Mouse (Mus musculus) embryo, embryonic 11.5 days (tissue): Measurements from ENCODE around the gene Ephb2.

Experiments
- DNase-seq: peaks from one replicate; pipeline ENCODE4 v3.0.0-alpha.2; 2012; ENCODE audit warnings: low read depth, low spot score

Ephb2 gene

DNA sequence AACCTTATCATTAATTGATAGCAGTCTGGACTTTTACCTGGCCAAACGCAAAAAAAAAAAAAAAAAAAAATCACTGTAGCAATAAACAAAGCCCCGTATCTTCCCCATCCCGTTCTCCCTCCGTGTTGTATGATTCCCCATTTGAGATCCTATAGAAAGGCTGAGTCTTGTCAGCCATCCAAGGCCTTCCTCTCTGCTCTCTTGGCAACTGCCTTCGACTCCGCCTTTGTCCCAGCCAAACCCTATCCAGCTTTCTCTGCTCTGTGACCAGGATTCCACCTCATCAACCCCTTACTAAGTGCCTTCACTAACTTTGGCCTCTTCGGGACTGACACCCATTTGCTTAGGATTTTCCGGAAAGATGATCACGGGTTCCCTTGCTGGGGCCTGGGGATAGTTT is 2.2 kb upstream of the Ephb2 start:
- no peak for DNase-seq

DNA sequence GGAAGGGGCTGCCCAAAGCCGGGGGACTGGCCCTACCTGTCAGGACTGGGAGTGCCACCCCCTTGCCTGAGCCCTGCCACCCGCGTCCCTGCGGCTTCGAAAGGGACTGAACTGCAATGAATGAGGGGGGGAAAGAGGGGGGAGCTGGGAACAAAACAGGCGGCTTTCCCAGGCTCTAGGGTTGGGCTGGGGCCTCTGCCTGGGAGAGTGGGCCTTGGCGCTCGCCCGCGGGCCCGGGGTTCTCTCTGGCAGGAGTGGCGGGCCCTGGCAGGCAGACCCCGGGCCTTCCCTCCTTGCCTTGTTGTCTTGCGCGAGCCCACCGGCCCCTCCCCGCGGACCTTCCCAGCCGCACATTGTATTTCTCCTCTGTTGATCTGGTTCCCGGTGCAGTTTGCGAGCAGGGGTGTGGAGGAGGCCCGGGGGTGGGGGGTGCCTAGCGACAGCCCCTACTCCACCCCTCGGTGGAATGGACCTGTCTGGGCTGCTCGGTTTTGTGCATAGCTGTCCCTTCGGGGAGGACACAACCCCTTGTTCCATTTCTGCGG is 671 bp upstream of the Ephb2 start:
- peak; percentile 46 for DNase-seq

DNA sequence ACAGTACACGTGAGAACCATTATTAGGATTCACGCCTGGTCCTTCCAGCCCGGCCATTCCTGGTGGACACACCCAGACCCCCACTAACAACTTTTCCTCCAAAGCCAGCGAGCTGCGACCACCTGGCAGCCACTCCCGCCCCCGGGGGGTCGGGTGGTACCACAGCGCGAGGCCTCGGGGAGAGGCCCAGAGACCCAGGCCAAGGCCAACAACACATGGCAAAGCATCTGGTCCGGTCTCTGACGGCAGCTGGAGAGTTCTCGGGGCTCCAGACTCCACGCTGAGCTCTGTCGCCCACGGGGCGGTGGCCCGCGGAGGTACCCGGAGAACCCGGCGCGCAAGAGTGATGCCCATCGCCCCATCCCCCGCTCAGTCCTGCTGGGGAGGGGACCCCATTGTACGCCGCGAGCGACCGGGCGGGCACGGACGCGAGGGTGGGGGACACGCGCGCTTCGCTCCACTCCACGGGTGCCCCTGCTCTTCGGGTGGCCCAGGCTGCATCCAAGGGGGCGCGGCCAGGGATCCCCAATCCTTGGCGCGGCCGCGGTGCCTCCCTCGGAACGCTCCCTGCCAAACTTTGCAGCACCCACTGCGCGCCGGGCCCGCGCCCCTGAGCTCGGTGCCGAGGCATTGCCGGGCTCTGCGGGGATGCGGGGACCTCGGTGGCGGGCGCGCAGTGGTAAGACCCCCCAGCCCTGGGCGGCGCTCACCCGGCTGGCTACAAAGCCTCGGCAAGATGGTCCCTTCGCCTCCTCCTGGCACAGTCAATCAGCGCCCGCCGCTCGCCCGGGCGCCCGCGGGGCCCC is 770 bp downstream of the Ephb2 start:
- DNase-seq: no peak

DNA sequence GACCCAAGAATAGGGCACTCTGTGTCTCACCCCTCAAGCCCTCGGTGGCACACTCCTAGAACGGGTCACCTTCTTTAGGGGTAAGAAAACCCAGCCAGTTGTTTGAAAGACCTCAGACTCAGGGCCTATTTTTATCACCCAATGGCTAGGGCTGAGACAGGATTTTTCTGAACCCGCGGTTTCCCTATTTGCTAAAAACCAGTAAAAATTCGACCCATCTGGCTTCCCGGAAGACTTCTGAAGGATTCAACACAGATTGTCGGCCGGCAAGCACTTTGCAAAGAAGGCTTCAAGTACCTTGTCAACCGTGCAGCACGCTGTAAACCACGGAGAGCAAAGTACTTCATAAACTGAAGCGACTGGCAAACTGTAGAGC is 1.4 kb downstream of the Ephb2 start:
- DNase-seq: no peak

DNA sequence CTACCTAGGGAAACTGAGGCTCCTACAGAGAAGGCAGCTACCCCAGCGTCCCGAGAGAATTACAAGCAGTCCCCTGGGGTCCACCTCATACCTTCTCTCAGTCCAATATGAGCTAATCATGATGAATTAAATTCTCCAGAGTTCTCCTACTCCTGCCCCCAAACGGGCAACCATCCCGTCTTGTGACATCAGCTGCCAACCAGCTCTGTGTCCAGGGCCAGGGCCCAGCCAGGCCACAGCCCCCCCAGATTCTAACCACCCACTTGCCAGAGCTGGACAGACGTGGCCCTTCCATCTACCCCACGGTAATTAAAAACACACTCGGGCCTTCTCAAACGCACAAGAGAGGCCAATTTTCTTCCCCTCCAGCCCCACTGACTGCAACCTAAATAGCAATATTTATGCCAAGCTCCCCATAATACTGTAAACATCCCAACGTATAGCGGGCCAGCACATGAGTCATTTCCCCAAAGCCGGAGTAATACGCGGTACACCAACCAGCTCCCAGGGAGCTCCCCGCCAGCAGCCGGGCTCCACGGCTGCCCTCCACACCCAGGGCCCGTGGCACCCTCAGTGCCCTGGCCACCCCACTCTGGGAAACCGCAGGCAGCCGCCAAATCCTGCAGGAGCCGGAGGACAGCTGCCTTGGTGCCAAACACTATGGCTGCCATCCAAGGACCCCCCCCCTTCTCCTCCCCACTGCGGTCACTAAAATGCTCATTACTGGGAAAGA is 2.0 kb downstream of the Ephb2 start:
- no peak for DNase-seq

DNA sequence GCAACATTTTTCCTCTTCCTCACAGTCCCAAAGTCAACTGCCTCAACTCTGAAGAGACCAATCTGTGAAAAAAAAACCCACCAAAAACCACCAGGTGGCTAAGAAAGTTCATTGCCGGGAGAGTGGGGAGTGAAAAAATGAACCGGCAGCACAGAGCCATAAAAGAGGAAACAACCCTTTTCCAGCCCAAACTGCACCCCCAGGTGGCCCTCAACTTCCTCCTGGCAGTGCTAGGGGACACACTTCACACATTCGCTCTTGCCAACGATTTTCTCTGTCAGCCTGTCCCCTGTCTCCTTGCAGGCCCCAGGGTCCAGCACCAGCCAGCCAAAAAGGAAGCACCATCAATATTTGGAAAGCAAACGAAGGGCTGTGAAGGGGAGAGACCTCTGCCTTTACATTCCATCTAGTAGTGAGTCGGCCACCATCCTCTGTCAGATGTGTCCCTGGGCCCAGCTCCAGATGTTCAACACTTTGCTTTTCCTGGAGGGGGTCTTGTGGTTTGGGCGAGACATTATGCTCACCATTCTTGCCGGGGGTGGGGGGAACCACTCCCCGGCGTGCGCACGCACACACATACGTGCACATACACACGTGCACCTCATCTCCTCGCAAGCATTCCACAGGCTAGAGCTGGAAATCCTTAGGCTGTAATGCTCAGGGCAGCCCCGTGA is 3.1 kb downstream of the Ephb2 start:
- DNase-seq: no peak

DNA sequence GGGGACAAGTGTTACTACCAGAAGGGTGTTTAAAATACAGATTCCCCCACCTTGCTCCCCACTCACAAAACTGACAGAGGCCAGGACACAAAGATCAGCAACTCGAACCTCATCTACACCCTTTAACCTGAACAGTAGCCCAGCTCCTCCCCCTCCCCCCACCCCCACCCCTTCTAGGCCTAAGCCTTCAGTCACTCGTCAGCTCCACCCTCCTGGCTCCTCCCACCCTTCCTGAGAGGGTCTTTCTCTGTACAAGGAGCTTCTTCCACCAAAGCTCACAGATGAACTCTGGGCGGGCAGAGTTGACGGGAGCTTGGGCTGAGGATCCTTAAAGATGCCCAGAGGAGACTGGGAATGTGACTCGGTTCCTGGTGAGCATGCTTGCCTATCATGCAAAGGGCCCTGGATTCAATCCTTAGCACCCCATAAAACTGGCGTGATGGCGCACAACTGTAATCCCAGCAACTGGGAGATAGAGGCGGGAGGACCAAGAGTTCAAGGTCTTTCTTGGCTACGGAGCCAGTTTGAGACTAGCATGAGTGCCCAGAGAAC is 5.4 kb downstream of the Ephb2 start:
- no peak for DNase-seq

DNA sequence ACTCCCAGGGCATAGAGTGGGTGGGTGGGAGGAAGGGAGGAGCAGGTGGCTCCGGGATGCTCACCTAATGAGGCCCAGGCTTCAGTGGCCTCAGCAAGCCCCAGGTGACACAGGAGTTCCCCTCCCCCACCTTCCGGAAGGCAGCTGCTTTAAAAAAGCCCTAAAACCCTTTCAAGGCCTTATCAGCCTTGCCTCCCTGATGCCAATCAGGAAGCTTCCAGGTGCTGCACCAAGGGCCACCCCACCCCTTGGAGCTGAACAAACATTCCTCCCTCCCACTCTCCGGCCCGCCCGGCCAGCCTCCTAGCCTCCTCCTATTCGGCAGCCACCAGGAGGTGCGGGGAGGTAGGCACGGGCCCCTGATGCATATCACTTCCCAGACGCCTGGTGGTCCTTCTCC is 6.0 kb downstream of the Ephb2 start:
- no peak for DNase-seq

DNA sequence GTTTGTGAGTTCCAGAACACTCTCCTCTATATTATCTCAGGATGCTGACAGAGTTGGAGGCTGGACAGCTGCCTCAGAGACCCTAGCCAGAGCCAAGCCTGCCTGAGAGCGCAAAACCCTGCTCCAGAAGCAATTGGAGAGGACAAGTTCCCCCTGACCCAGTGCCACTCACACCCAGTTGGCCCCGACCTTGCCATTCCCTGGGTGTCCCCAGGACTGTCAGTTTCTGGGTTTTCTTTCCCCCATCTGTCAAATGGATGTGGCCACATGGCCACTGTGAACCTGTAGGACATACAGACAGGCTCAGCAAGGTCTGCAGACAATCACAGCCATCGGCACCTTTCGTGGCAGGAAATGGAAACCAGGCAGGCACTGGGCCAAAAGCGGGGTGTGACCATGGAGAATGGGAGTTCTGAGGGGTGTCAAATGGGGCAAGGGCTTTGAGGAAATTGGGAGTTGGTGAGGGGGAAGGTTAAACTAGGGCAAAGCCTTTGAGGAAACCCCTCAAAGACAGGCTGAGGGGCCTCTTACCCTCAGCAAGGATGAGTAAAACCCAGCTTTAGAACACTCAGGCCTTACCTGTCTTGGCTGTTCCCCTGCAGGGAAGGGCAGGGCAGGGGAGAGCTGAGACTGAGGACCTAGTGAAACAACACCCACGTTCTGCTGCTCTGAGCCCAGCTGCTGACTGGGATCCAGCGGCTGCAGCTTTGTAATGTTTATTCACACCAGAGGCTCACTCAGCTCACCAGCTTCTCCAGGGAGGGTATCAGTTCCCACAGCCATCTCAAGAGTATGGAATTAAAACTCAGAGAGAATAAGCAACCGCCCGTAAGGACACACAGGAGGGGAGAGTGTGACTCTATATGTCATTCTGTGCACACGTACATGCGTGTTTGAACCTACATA is 6.9 kb downstream of the Ephb2 start:
- no peak for DNase-seq

DNA sequence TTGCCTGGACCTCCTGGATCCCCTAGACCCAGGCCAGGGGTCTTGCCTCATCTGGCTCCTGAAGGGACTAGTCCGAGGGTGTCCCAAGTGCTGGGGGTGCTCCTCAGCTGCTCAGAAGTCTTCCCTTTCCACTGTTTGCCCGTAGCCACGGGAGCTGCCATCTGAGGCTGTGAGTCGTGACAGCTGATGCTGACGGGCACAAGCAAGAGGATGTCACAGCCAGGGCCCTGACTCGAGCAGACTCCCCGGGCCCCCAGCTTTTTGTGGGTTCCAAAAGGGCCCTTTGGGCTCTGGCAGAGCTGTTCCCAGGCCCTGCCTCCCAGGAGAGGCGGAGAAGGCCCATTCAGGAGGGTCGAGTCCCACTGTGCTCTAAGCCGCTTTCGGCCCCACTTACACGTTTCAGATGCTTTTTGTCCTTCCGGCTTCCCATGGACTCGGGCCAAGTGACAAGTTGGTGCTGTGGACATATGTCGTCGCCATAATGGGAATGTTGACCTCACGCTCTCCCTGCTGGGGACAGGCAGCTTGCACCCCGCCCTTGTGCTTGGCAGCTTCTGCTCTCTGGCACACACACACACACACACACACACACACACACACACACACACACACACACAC is 10.7 kb downstream of the Ephb2 start:
- DNase-seq: no peak

DNA sequence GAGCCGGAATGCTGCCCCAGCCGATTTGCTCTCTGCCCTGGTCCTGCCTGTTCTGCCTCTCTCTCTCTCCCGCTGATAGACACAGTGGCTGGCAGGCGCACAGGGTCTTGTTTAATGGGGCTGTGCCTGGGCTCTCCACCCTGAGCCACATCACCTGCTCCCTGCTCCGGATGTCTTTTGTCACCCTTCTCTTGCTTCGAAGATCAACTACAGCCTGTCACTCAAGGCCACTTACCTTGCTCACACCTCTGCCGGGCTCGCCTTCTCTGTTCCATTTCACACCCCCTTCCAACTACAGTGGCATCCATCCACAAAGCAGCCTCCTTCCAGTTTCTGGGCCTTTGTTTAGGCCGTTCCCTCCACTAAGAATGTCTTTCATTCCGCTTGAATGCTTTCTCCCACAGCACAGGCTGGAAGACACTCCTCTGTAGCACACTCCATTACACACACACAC is 15.7 kb downstream of the Ephb2 start:
- no peak for DNase-seq

DNA sequence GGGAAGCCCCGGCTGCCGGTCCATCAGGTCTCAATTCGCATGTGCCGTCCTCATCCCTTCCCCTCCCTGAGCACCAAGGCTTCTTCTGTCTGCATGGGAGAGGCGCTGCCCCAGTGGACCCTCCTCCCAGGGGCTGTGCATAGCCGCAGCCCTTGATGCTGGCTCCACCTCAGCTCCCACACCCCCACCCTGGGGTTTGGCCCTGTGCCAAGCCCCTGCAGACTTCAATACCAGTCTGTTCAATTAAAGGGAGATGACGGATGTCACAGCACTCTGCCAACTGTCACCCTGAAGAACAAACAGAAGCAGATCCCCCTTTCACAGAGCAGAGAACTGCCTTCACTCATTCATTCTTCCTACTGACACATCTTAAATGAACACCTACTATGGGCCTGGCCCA is 19.1 kb downstream of the Ephb2 start:
- DNase-seq: no peak

DNA sequence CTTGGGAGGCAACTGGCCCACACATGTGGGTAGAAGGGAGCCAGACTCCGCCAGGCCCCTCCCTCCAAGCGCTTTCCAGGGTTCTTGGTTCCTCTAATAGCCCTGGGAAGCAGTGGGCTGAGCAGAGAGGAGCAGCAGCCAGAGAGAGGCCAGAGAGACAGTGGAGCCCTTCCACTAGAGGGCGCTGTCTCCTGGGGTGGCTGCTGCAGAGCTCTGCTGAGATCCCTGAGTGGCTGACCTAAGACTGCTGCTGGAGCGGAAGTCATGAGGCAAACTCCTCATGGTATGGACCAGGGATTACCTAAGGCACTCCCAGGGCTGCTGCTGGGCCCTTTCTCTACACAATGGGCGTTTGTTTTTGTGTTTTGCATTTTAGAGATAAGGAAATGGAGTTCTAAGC is 20.4 kb downstream of the Ephb2 start:
- DNase-seq: no peak

DNA sequence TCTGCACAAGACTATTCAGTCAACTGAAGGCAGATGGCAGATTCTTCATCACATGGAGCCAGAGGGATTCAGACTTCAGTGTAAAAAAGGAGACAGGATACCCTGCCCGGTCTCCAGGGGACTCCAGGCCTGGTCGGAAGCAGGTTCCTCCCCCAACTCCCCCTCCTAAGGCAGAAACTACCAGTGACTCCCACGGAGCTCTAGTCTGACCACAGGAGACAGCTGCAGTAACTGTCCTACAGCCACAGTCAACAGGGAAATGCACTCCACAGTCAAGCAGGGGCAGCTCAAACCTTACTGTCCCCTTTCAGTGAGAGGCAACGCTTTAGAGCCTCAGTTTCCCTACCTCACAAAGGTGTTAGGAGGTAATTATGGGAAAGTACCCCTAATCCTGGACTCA is 23.2 kb downstream of the Ephb2 start:
- DNase-seq: no peak

DNA sequence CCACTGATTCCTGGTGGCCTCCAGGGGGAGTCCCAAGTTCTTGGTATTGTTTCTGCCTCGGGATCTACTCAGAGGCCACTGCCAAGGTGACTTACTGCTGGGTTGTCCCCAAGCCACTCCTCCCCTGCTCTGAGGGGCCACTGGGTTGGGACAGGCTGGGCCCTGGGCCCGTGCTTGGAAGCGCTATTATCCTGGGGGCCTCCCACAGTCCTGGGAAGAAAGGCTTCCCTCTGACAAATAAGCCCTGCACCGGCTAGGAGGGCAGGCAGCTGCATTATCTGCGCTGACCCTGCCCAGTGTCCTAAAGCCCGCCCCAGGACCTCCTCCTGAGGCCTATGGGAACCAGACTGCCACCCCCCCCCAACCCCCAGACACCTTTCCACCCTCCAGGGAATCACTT is 24.2 kb downstream of the Ephb2 start:
- DNase-seq: no peak

DNA sequence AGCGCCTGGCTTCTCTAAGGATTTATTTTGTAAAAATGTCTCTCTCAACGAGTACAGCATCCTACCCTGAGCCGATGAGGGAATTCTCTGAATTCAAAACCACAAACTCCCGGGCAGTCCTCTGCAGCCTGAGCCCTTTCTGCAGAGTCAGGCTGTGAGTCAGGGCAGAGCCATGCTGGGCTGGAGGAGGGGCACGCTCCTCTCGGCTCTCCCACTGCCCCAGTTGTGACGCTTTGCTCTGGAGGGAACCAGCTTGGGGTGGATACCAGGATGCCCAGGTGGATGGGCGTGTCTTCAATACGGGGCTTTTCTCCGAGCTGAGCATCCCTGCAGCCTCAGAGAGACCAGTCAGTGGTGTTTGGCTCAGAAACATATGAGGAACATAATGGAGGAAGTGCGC is 27.3 kb downstream of the Ephb2 start:
- no peak for DNase-seq

DNA sequence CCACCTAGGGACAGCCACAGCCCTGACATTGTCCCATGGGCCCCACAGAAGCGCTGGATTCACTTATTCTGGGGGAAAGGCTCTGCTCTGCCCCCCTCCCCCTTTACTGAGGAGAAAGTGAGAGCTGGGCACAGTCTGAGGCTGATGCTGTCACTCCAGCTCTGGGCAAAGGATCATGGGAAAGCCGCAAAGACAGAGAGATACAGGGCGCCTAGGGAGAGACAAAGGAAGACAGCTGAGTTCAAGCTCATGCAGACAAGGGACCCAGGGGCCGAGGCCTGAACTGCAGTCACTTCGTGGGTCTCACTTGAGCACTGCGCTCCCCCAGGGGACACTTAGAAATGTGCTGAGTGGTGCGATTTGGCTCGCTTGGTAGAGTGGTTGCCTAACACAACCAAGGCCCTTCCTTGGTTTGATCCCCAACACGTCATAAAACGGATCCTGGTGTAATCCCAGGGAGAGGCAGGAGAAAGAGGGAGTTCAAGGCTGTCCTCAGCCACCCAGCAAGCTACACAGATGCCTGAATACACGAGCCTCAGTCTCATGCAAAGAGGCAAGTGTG is 28.3 kb downstream of the Ephb2 start:
- no peak for DNase-seq

DNA sequence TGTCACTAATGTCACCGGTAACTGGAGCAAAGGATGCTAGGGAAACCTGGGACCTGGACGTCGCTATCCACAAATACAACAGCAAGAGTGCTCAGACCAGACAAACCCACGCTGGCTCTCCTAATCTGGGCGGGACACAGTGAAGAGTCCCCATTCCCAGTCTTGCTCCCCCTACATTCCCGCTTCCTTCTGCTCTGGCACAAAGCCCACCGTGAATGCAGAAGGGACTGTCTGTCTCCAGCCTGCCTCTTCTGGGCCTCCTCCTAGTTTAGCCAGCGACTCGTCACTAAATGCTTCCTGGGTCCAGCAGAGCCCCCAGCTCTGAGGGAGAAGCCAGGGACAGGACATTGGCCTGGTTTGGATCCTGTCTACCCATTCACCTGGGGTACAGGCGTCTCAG is 29.5 kb downstream of the Ephb2 start:
- no peak for DNase-seq

DNA sequence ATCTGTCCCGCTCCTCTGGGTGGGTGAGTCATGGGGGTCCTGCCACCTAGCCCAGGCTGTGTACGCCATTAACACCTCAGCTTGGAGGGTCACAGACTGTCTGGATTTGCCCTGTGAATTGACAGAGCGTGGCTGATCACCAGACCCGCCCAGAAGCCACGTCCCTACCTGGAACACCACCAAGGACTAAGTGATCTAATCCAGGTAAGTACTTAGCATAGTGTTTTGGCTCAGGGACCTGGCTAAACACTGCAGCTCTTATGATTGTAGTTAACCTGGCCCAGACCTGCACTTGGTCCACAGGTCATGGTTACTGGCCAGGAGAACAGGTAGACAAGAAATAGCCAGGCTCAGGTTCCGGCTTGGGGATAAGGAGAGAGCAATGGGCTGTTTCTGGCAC is 31.4 kb downstream of the Ephb2 start:
- no peak for DNase-seq

DNA sequence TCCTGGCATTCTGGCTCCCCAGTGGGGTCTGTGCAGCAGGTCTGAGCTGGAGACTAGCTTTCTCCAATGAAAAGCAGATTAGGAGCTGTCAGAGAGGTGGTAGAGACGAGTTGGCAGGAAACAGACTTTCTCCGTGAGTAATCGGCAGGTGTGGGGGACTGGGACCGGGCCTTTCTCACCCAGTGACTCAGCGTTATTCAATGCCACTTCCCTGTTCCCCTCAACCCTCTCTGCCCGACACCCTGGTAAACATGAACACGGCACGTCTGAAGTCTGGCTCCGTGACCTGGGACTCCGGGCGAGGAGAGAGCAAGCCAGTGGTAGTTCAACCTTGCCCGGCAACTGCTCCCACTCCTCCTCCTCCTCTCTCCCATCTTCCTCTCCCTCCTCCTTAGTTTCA is 33.3 kb downstream of the Ephb2 start:
- DNase-seq: no peak
